Mouse (Mus musculus): Measurements from ENCODE around the gene Des. TPM values are rescaled to one million over a fixed set of nuclear protein-coding genes. Genes with fewer than 3 reads are reported as not detected.

The Des gene
- total RNA-seq, 2 experiments from 2014 or later = 2,427 to 2,600 TPM

- peak; percentile 81 for DNase-seq (ENCODE audit: low spot score)
Observed at GRCm38 (mm10) chr1:75345036-75345935, 14.8 kb upstream of the Des start.

GRCm38 (mm10) chr1:75347279-75347678 is 12.8 kb upstream of the Des start:
- peak; percentile 65 for DNase-seq (ENCODE audit: low spot score)

GRCm38 (mm10) chr1:75349275-75349674 is 10.9 kb upstream of the Des start:
- no peak for DNase-seq (ENCODE audit: low spot score)

- DNase-seq (ENCODE audit: low spot score) = peak; percentile 69
Observed at GRCm38 (mm10) chr1:75357261-75357660, 2.9 kb upstream of the Des start.

GRCm38 (mm10) chr1:75358009-75358408 is 2.1 kb upstream of the Des start:
- no peak for DNase-seq (ENCODE audit: low spot score)

- peak; percentile 74 for DNase-seq (ENCODE audit: low spot score)
Observed at GRCm38 (mm10) chr1:75359346-75359745, 783 bp upstream of the Des start.

- DNase-seq (ENCODE audit: low spot score) = no peak
Observed at GRCm38 (mm10) chr1:75361123-75361522, 994 bp downstream of the Des start.

- DNase-seq (ENCODE audit: low spot score) = peak; percentile 77
Observed at GRCm38 (mm10) chr1:75361750-75362149, 1.6 kb downstream of the Des start.

GRCm38 (mm10) chr1:75363868-75364267 is 3.7 kb downstream of the Des start:
- no peak for DNase-seq (ENCODE audit: low spot score)

GRCm38 (mm10) chr1:75365510-75366137 is 5.5 kb downstream of the Des start:
- no peak for DNase-seq (ENCODE audit: low spot score)

- DNase-seq (ENCODE audit: low spot score) = no peak
Observed at GRCm38 (mm10) chr1:75369360-75369983, 9.3 kb downstream of the Des start.

GRCm38 (mm10) chr1:75369984-75370660 is 10.0 kb downstream of the Des start:
- peak; percentile 90 for DNase-seq (ENCODE audit: low spot score)

- peak; percentile 95 for DNase-seq (ENCODE audit: low spot score)
Observed at GRCm38 (mm10) chr1:75371317-75372095, 11.4 kb downstream of the Des start.

- no peak for DNase-seq (ENCODE audit: low spot score)
Observed at GRCm38 (mm10) chr1:75372450-75372849, 12.3 kb downstream of the Des start.

GRCm38 (mm10) chr1:75373276-75373675 is 13.1 kb downstream of the Des start:
- no peak for DNase-seq (ENCODE audit: low spot score)

GRCm38 (mm10) chr1:75374950-75375936 is 15.1 kb downstream of the Des start, which contains the start of gene Speg:
TSS of gene Speg (plus strand) at chr1:75375297.
- DNase-seq (ENCODE audit: low spot score) = peak; percentile 89

GRCm38 (mm10) chr1:75379196-75379595 is 19.1 kb downstream of the Des start:
- DNase-seq (ENCODE audit: low spot score) = no peak

- peak; percentile 86 for DNase-seq (ENCODE audit: low spot score)
Observed at GRCm38 (mm10) chr1:75379931-75380330, 19.8 kb downstream of the Des start.

- DNase-seq (ENCODE audit: low spot score) = no peak
Observed at GRCm38 (mm10) chr1:75380951-75381350, 20.8 kb downstream of the Des start.

Data from gastrocnemius, adult 18-20 months (tissue).